Mouse (Mus musculus): ENCODE results near the gene Pls1.

- no peak for TF ChIP-seq CTCF (IDR thresholded peaks at IDR 0.05; ENCODE audit: low read depth)
- no peak for TF ChIP-seq EP300 (IDR thresholded peaks at IDR 0.05; ENCODE audit: low read depth)
Measured at GRCm38 (mm10) chr9:95749461-95749928, 95.6 kb downstream of the Pls1 start.

Measured in liver, embryonic 14.5 days (tissue).